Mouse (Mus musculus) B cell, adult 67 days (primary cell): ENCODE data around the gene Map3k10. TPM values are rescaled to one million over a fixed set of nuclear protein-coding genes. Genes with fewer than 3 reads are reported as not detected.

Source experiments
- total RNA-seq, 2 experiments: library from RNA; stranded (reverse); gene quantifications; 4 replicates each; pipeline ENCODE4 v1.2.4; 2023

Map3k10 gene
- 10 to 100 TPM; 12.6 to 16.5 TPM for total RNA-seq

DNA sequence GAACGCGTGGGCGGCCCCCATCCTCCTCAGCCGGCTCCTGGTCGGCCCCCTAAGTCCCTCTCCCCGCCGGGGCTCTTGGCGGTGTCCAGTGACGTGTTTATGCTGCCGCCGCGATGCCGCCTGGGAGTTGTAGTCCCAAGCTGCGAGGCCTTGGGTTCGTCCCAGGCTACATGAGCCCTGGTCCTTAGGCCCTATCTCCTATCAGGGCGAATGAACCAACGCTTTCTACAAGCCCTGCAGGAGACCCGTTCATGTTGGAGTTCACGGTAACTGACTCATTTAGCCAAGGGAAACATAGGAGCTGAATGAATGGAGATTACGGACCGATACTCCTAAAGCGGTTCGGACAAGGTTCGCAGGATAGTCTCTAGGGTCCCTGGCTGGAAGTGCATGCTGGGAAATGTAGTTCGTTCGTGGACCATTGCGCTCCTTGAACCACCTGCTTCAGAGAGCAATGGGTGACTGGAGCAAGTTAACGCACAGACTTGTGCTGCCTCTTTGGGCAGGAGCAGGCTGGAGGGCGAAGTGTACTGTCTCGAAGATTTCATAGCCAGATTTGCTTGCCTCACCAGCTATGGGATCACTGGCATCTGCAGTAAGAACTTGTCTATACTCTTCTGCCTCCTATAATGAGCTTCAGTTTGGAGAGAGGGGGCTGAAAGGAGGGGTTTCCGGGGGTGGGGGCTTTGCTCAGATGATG lies at the start of gene Map3k10:
Gene Map3k10, minus strand, starts transcription at position 77 of the 700 bp plus-strand sequence.

DNA sequence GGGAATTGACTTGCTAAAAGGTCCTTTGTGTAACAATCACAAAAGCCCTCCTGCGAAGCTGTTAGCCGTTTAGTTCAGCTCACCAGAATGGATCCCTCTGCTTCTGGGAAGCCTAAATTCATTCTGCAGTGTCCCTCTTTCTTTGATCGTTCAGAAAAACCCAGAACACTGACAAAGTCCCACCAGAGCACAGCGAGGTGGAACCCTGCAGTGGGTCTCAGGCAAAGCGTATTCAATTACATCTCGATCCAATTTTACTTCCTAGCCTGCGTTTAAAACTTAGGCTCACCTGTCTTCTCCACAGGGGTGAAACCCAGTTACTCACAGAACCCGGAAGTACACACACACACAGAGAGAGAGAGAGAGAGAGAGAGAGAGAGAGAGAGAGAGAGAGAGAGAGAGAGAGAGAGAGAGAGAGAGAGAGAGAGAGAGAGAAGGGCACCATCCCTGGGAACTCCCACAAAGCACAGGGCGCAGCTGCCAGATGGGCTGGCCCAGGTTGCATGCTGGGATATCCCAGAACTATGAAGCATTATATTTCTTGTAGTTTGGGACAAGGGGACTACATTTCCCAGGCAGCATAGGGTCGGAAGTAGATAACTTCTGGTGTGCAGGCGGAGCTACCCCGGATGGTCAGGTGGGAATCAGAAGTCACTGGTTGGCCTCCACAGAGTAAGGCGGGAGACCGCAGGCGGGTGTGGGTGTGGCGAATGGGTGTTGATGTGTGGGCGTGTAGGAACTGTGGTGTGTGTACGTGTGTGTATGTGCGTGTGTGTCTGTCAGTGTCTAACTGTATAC lies 14.6 kb upstream of the Map3k10 start, which contains the start of gene Zfp607b:
Gene Zfp607b, plus strand, starts transcription at position 526 of the 798 bp plus-strand sequence.

DNA sequence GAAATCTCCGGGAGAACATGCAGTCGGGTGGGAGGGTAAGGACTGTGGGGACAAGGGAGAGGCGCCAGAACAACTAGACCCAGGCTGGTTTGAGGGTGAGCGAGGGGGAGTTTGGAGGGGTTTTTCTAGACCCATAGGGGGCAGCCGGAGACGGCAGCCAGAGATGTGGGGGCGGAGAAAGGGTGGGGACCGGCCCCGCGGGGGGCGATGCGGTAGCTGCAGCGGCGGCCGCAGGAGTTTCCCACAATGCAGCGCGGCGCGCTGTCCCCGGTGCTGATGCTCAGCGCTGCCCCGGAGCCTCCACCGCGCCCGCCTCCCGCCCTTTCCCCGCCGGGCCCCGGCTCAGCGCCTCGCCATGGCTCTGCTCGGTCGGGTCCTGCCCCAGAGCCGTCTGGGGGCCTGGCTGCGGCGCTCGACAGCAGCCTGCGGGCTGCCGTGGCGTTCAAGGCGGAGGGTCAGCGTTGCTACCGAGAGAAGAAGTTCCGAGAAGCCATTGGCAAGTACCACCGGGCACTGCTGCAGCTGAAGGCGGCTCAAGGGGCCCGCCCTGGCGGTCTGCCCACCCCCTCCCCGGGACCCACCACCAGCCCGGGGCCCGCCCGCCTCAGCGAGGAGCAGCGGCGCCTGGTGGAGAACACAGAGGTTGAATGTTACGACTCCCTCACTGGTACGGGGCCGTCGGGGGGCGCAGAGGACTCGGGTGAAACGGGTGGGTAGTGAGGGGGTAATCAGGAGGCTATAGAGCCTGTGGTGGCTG lies 20.5 kb downstream of the Map3k10 start, which contains the start of gene Ttc9b:
Gene Ttc9b, plus strand, starts transcription at position 235 of the 757 bp plus-strand sequence.

Other genes starting within 250 kb of the Map3k10 start
- gene Sptbn4, start 226.9 kb downstream of the Map3k10 start, total RNA-seq = 1 to 10 TPM in 1 of 2 experiments, under 1 TPM in 1; 0.18 to 1.2 TPM
- gene Blvrb, start 226.6 kb downstream of the Map3k10 start, total RNA-seq = 10 to 100 TPM; 68.2 to 79.7 TPM
- gene Sertad3, start 200.8 kb downstream of the Map3k10 start, total RNA-seq = 10 to 100 TPM; 21.4 to 21.7 TPM
- 10 to 100 TPM; 31.8 to 34.5 TPM for gene Sertad1, start 187.7 kb downstream of the Map3k10 start, total RNA-seq
- under 1 TPM; 0.27 to 0.46 TPM for gene Prx, start 175.3 kb downstream of the Map3k10 start, total RNA-seq
- gene Hipk4, start 151.3 kb downstream of the Map3k10 start, total RNA-seq = not detected
- gene Pld3, start 121.4 kb downstream of the Map3k10 start, total RNA-seq = 10 to 100 TPM; 54.4 to 55.1 TPM
- 10 to 100 TPM; 26.4 to 29.2 TPM for gene 2310022A10Rik, start 121.4 kb downstream of the Map3k10 start, total RNA-seq
- gene Akt2, start 83.0 kb downstream of the Map3k10 start, total RNA-seq = 100 to 1,000 TPM in 1 of 2 experiments, 10 to 100 TPM in 1; 99.1 to 102 TPM
- not detected for gene Ttc9b, start 20.7 kb downstream of the Map3k10 start, total RNA-seq
- 1 to 10 TPM; 1.3 to 2.2 TPM for gene Zfp607b, start 14.7 kb upstream of the Map3k10 start, total RNA-seq
- 10 to 100 TPM; 21.5 to 22.2 TPM for gene Zfp60, start 56.8 kb upstream of the Map3k10 start, total RNA-seq
- gene Zfp626, start 132.6 kb upstream of the Map3k10 start, total RNA-seq = 10 to 100 TPM; 11.0 to 16.7 TPM
- gene Zfp59, start 164.0 kb upstream of the Map3k10 start, total RNA-seq = 1 to 10 TPM; 5.8 to 7.8 TPM
- 10 to 100 TPM; 14.1 to 14.8 TPM for gene Zfp607a, start 182.9 kb upstream of the Map3k10 start, total RNA-seq